Mouse (Mus musculus) liver, embryonic 14.5 days (tissue): Measurements from ENCODE around the gene Gnb4. TPM values are rescaled to one million over a fixed set of nuclear protein-coding genes. Genes with fewer than 3 reads are reported as not detected.

ENCODE experiments used
- ATAC-seq: fragments of 200-750 bp; cut with Nextera tagmentation; 2 replicates; pipeline ENCODE4 v1.8.0; 2017; ENCODE audit warnings: moderate number of reproducible peaks, mild to moderate bottlenecking, moderate library complexity; ENCODE audit not compliant: insufficient read depth
- DNase-seq, 3 experiments: peaks; one replicate each; pipeline ENCODE4 v3.0.0-alpha.2; 2012 to 2013; ENCODE audit warnings: low read depth in 3 of 3, low spot score in 3 of 3
- H3K27ac ChIP-seq: fragments of 300-500 bp; sonication (generic); 2 replicates; pipeline ENCODE4 v1.5.1; 2014; ENCODE audit warnings: moderate library complexity, mild to moderate bottlenecking, control low read depth, inconsistent platforms
- H3K27me3 ChIP-seq: fragments of 300-500 bp; sonication (generic); 2 replicates; pipeline ENCODE4 v1.6.1; 2014; ENCODE audit warnings: mild to moderate bottlenecking, low read length, moderate library complexity; ENCODE audit not compliant: control insufficient read depth, insufficient read depth
- H3K36me3 ChIP-seq: fragments of 300-500 bp; sonication (generic); replicated peaks from 2 replicates; pipeline ENCODE4 v1.6.1; 2014; ENCODE audit warnings: low read depth; ENCODE audit not compliant: control insufficient read depth, insufficient read depth
- H3K4me1 ChIP-seq, 2 experiments: fragments of 200-500 bp in 1 of 2; fragments of 300-500 bp in 1 of 2; sonication (generic) in 1 of 2; replicated peaks; 2 replicates each; pipeline ENCODE4 v1.6.1; 2012 to 2014; ENCODE audit warnings: antibody characterized with exemption in 1 of 2, inconsistent platforms in 1 of 2, low read length in 1 of 2; ENCODE audit not compliant: control insufficient read depth in 2 of 2, insufficient read depth in 2 of 2
- H3K4me2 ChIP-seq: fragments of 300-500 bp; sonication (generic); 2 replicates; pipeline ENCODE4 v1.6.1; 2014; ENCODE audit warnings: low read depth, mild to moderate bottlenecking, control low read depth, moderate library complexity
- H3K4me3 ChIP-seq, 2 experiments: fragments of 200-500 bp in 1 of 2; fragments of 300-500 bp in 1 of 2; sonication (generic) in 1 of 2; 2 replicates each; pipeline ENCODE4 v1.5.1; 2012 to 2014; ENCODE audit warnings: low read depth in 2 of 2, low read length in 2 of 2, mild to moderate bottlenecking in 2 of 2, control low read depth in 1 of 2, inconsistent platforms in 1 of 2, moderate library complexity in 1 of 2; ENCODE audit not compliant: insufficient read depth in 1 of 2
- H3K9ac ChIP-seq: fragments of 300-500 bp; sonication (generic); replicated peaks from 2 replicates; pipeline ENCODE4 v1.6.1; 2014; ENCODE audit warnings: mild to moderate bottlenecking, control low read depth, moderate library complexity
- H3K9me3 ChIP-seq: fragments of 300-500 bp; sonication (generic); 2 replicates; pipeline ENCODE4 v1.6.1; 2016; ENCODE audit warnings: low read length, mixed read lengths; ENCODE audit not compliant: control insufficient read depth
- CTCF ChIP-seq: IDR thresholded peaks from 2 replicates; pipeline ENCODE4 v1.5.1; 2016; ENCODE audit warnings: antibody characterized with exemption, low read depth, control low read depth
- EP300 ChIP-seq: IDR thresholded peaks from 2 replicates; pipeline ENCODE4 v1.6.1; 2016; ENCODE audit warnings: antibody characterized with exemption, low read depth
- WGBS: fragments of 180-500 bp; shearing (Covaris S2); extraction: QIAGEN DNeasy Blood & Tissue Kit; methylation state at CpG from one replicate; pipeline ENCODE4 v1.1.7; 2014; ENCODE audit not compliant: insufficient replicate concordance; 5-methylcytosine and 5-hydroxymethylcytosine counted together
- polyA plus RNA-seq, 2 experiments: library from polyadenylated mRNA; depleted of rRNA in 1 of 2; stranded (reverse) in 1 of 2; unstranded in 1 of 2; fragments of >200 nt; fragmentation: Nextera tagmentation in 1 of 2; extraction: Ambion mirVana in 1 of 2; gene quantifications; 2 replicates each; pipeline versions ENCODE4 v1.2.1 to v1.2.3; 2012 to 2014

Gnb4 gene
- polyA plus RNA-seq, 2 experiments = 4.1 to 6.9 TPM

GRCm38 (mm10) chr3:32537556-32537955 lies 78.8 kb downstream of the Gnb4 start:
- no peak overlapping the region for H3K4me2 ChIP-seq
- peaks cover 2% of the 10 kb centered on the region for H3K36me3 ChIP-seq
- 53% methylated on average over 1 of the region's 1 CpGs for WGBS
- no peak overlapping the region for H3K27ac ChIP-seq
- H3K9me3 ChIP-seq = no peaks in the 10 kb centered on the region
- H3K27me3 ChIP-seq = no peaks in the 10 kb centered on the region
- ATAC-seq (no peak), DNase-seq (no peak)
- peaks cover 7 to 15% of the 10 kb centered on the region in 2 experiments for H3K4me1 ChIP-seq
- H3K4me3 ChIP-seq = no peak overlapping the region
- no peak for TF ChIP-seq CTCF
- no peak overlapping the region for H3K9ac ChIP-seq

- TF ChIP-seq EP300 (no peak), CTCF (no peak)
- DNase-seq = no peak
- ATAC-seq = peak; percentile 73
- Histone ChIP-seq H3K4me1 (peaks cover 7 to 15% of the 10 kb centered on the region in 2 experiments), H3K9ac (peak overlapping the region; percentile 23; the same call in 1 of the 2 replicates), H3K27ac (peak overlapping the region; percentile 21), H3K4me3 (no peak overlapping the region), H3K4me2 (peak overlapping the region; percentile 0; the same call in 1 of the 2 replicates), H3K36me3 (peaks cover 2% of the 10 kb centered on the region), H3K9me3 (no peaks in the 10 kb centered on the region), H3K27me3 (no peaks in the 10 kb centered on the region)
- WGBS = 16% methylated on average over 1 of the region's 1 CpGs
Observed at GRCm38 (mm10) chr3:32535692-32536091, 80.7 kb downstream of the Gnb4 start.

Other genes with a start within 250 kb of the Gnb4 start
- 3.2 and 4.2 TPM in 2 replicates for gene Pik3ca, start 218.9 kb downstream of the Gnb4 start, polyA plus RNA-seq (2012; rRNA removed)
- 3.5 and 6.1 TPM in 2 replicates for gene Pik3ca, start 218.9 kb downstream of the Gnb4 start, polyA plus RNA-seq (2014; fragmentation: Nextera tagmentation; extraction: Ambion mirVana)
- gene Kcnmb3, start 124.4 kb downstream of the Gnb4 start, polyA plus RNA-seq (2012; rRNA removed) = not detected in 2 replicates
- not detected in 2 replicates for gene Kcnmb3, start 124.4 kb downstream of the Gnb4 start, polyA plus RNA-seq (2014; fragmentation: Nextera tagmentation; extraction: Ambion mirVana)
- 14.5 and 18.5 TPM in 2 replicates for gene Zfp639, start 106.3 kb downstream of the Gnb4 start, polyA plus RNA-seq (2012; rRNA removed)
- 18.8 and 20.4 TPM in 2 replicates for gene Zfp639, start 106.3 kb downstream of the Gnb4 start, polyA plus RNA-seq (2014; fragmentation: Nextera tagmentation; extraction: Ambion mirVana)
- 6.4 and 8.6 TPM in 2 replicates for gene Mfn1, start 87.1 kb downstream of the Gnb4 start, polyA plus RNA-seq (2012; rRNA removed)
- gene Mfn1, start 87.1 kb downstream of the Gnb4 start, polyA plus RNA-seq (2014; fragmentation: Nextera tagmentation; extraction: Ambion mirVana) = 11.0 and 12.6 TPM in 2 replicates
- gene Actl6a, start 89.7 kb upstream of the Gnb4 start, polyA plus RNA-seq (2012; rRNA removed) = 25.4 and 31.0 TPM in 2 replicates
- gene Actl6a, start 89.7 kb upstream of the Gnb4 start, polyA plus RNA-seq (2014; fragmentation: Nextera tagmentation; extraction: Ambion mirVana) = 73.7 and 79.8 TPM in 2 replicates
- 90.6 and 112 TPM in 2 replicates for gene Ndufb5, start 120.4 kb upstream of the Gnb4 start, polyA plus RNA-seq (2012; rRNA removed)
- gene Ndufb5, start 120.4 kb upstream of the Gnb4 start, polyA plus RNA-seq (2014; fragmentation: Nextera tagmentation; extraction: Ambion mirVana) = 157 and 163 TPM in 2 replicates
- 5.5 and 8.4 TPM in 2 replicates for gene Mrpl47, start 121.0 kb upstream of the Gnb4 start, polyA plus RNA-seq (2012; rRNA removed)
- gene Mrpl47, start 121.0 kb upstream of the Gnb4 start, polyA plus RNA-seq (2014; fragmentation: Nextera tagmentation; extraction: Ambion mirVana) = 24.0 and 24.7 TPM in 2 replicates
- 0.09 and 0.29 TPM in 2 replicates for gene Usp13, start 201.0 kb upstream of the Gnb4 start, polyA plus RNA-seq (2012; rRNA removed)
- 0.18 and 0.25 TPM in 2 replicates for gene Usp13, start 201.0 kb upstream of the Gnb4 start, polyA plus RNA-seq (2014; fragmentation: Nextera tagmentation; extraction: Ambion mirVana)